Mouse (Mus musculus) midbrain, postnatal 0 days (tissue): ENCODE measurements around the gene Tecpr1. TPM values are rescaled to one million over a fixed set of nuclear protein-coding genes. Genes with fewer than 3 reads are reported as not detected.

Experiments used
- ATAC-seq: fragments of 200-750 bp; cut with Nextera tagmentation; 2 replicates; pipeline ENCODE4 v1.8.0; 2017; ENCODE audit warnings: moderate number of reproducible peaks, mild to moderate bottlenecking, moderate TSS enrichment, moderate library complexity; ENCODE audit not compliant: low FRiP score
- DNase-seq: peaks from one replicate; pipeline ENCODE4 v3.0.0-alpha.2; 2015; ENCODE audit warnings: low spot score
- H3K27ac ChIP-seq: fragments of 300-500 bp; sonication (generic); 2 replicates; pipeline ENCODE4 v1.5.1; 2014; ENCODE audit warnings: low read depth, mild to moderate bottlenecking, low read length, mixed read lengths
- H3K27me3 ChIP-seq: fragments of 300-500 bp; sonication (generic); 2 replicates; pipeline ENCODE4 v1.6.1; 2014; ENCODE audit warnings: low read length, control low read depth, mixed read lengths; ENCODE audit not compliant: insufficient read depth
- H3K36me3 ChIP-seq: fragments of 300-500 bp; sonication (generic); 2 replicates; pipeline ENCODE4 v1.6.1; 2014; ENCODE audit warnings: low read length, control low read depth, mixed read lengths; ENCODE audit not compliant: insufficient read depth
- H3K4me1 ChIP-seq: fragments of 300-500 bp; sonication (generic); 2 replicates; pipeline ENCODE4 v1.6.1; 2014; ENCODE audit warnings: mild to moderate bottlenecking, control low read depth, antibody characterized with exemption, low read length, mixed read lengths; ENCODE audit not compliant: insufficient read depth
- H3K4me2 ChIP-seq: fragments of 300-500 bp; sonication (generic); 2 replicates; pipeline ENCODE4 v1.6.1; 2014; ENCODE audit warnings: low read depth, mild to moderate bottlenecking, low read length, mixed read lengths; ENCODE audit not compliant: poor library complexity, severe bottlenecking
- H3K4me3 ChIP-seq: fragments of 300-500 bp; sonication (generic); 2 replicates; pipeline ENCODE4 v1.5.1; 2014; ENCODE audit warnings: low read depth, mild to moderate bottlenecking, low read length, moderate library complexity
- H3K9ac ChIP-seq: fragments of 300-500 bp; sonication (generic); replicated peaks from 2 replicates; pipeline ENCODE4 v1.6.1; 2014; ENCODE audit warnings: mild to moderate bottlenecking, low read length, moderate library complexity, mixed read lengths; ENCODE audit not compliant: poor library complexity, severe bottlenecking
- H3K9me3 ChIP-seq: fragments of 300-500 bp; sonication (generic); 2 replicates; pipeline ENCODE4 v1.6.1; 2016; ENCODE audit warnings: low read length, control low read depth
- CTCF ChIP-seq: IDR thresholded peaks from 2 replicates; pipeline ENCODE4 v1.5.1; 2016; ENCODE audit warnings: antibody characterized with exemption, mild to moderate bottlenecking
- WGBS: fragments of 180-500 bp; shearing (Covaris S2); extraction: QIAGEN DNeasy Blood & Tissue Kit; methylation state at CpG from one replicate; pipeline ENCODE4 v1.1.7; 2014; 5-methylcytosine and 5-hydroxymethylcytosine counted together
- polyA plus RNA-seq: library from polyadenylated mRNA; unstranded; fragments of >200 nt; fragmentation: Nextera tagmentation; extraction: Ambion mirVana; gene quantifications from 2 replicates; pipeline ENCODE4 v1.2.1, GENCODE M21; 2015
- total RNA-seq: library from RNA; depleted of rRNA; stranded (reverse); fragments of >200 nt; gene quantifications from 2 replicates; pipeline ENCODE4 v1.2.3, GENCODE M21; 2014; rRNA removed

The Tecpr1 gene
- total and polyA plus RNA-seq, 2 experiments from 2014 or later, result 37.3 to 65.4 TPM

DNA sequence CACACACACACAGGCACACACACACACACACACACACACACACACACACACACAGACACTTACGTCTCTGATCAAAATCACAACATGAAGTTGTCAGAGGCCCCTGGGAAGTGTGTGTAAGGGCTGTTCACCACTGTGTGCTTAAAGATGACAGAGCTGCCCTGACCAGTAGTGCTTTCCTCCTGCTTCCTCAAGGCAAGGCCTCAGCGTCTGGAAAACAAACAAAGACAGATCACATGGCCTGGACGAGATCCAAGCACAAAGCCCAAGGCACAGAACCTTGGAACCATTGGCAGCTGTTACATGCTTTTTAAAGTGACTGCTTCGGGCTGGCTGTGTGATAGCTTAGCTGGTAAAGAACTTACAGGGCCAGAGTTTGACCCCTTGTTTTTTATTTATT lies 64.8 kb downstream of the Tecpr1 start:
- H3K4me2 ChIP-seq, result no peak overlapping the region
- DNase-seq (peak; percentile 73), ATAC-seq (no peak)
- H3K27me3 ChIP-seq, result no peaks in the 10 kb centered on the region
- 38% methylated on average over 4 of the region's 4 CpGs for WGBS
- H3K9ac ChIP-seq, result no peak overlapping the region
- no peaks in the 10 kb centered on the region for H3K4me1 ChIP-seq
- no peak overlapping the region for H3K27ac ChIP-seq
- TF ChIP-seq CTCF, result no peak
- H3K36me3 ChIP-seq, result peaks cover 29% of the 10 kb centered on the region
- H3K4me3 ChIP-seq, result no peak overlapping the region
- H3K9me3 ChIP-seq, result no peaks in the 10 kb centered on the region

- no peak overlapping the region for H3K27ac ChIP-seq
- peak; percentile 90 for TF ChIP-seq CTCF
- no peak overlapping the region for H3K4me3 ChIP-seq
- H3K4me1 ChIP-seq, result no peaks in the 10 kb centered on the region
- no peak overlapping the region for H3K9ac ChIP-seq
- WGBS, result 24% methylated on average over 7 of the region's 7 CpGs
- no peak overlapping the region for H3K4me2 ChIP-seq
- H3K9me3 ChIP-seq, result no peaks in the 10 kb centered on the region
- DNase-seq, result peak; percentile 85
- H3K27me3 ChIP-seq, result no peaks in the 10 kb centered on the region
- peaks cover 36% of the 10 kb centered on the region for H3K36me3 ChIP-seq
- ATAC-seq, result no peak
These were observed 68.9 kb downstream of the Tecpr1 start for GRCm38 (mm10) chr5:144154528-144154927.

DNA sequence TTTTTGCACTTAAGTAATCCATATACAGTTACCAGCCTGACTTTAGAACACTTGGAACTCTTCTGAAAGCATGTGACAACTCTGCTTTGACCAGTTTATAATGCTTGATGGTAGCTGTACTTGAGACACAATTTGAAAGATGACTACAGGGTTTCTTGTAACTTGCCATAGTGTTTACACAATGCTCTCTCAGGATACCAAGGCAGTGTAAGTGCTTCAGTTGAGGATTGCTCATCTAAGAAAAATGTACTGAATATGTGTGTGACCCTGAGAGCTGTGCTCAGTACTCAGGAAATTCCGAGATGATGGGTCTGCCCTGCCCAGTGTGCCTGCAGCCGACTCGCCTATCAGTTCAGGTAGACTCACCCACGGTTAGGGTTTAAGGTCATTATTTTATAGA lies 72.1 kb downstream of the Tecpr1 start:
- peaks cover 23% of the 10 kb centered on the region for H3K36me3 ChIP-seq
- no peaks in the 10 kb centered on the region for H3K9me3 ChIP-seq
- no peak for TF ChIP-seq CTCF
- H3K4me1 ChIP-seq, result no peaks in the 10 kb centered on the region
- no peak for DNase-seq
- no peak overlapping the region for H3K4me2 ChIP-seq
- no peak for ATAC-seq
- H3K4me3 ChIP-seq, result no peak overlapping the region
- no peak overlapping the region for H3K27ac ChIP-seq
- H3K27me3 ChIP-seq, result no peaks in the 10 kb centered on the region
- WGBS, result 90% methylated on average over 4 of the region's 4 CpGs
- no peak overlapping the region for H3K9ac ChIP-seq

DNA sequence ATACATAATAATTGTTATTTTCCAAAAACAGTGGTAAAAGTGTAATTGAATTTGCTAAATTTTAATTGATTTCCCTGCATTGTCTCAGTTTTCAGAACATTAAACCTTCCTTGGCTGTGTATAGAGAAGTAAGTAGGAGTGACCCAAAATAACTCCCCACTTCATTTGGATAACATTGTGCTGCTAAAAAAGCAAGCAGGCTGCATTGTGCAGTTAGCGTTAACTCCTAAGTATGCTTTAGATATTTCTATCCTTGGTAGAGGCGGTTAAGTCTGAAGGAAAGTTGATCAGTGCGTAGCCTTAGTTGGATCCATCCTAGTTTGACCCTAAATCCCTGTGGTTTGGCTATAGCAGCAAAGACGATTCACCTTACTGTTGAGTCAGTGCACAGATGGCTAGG lies 73.9 kb downstream of the Tecpr1 start:
- WGBS, result 94% methylated on average over 4 of the region's 4 CpGs
- no peak for ATAC-seq
- H3K4me3 ChIP-seq, result no peak overlapping the region
- no peak overlapping the region for H3K27ac ChIP-seq
- DNase-seq, result no peak
- no peak overlapping the region for H3K9ac ChIP-seq
- TF ChIP-seq CTCF, result no peak
- H3K27me3 ChIP-seq, result no peaks in the 10 kb centered on the region
- H3K4me2 ChIP-seq, result no peak overlapping the region
- no peaks in the 10 kb centered on the region for H3K4me1 ChIP-seq
- no peaks in the 10 kb centered on the region for H3K9me3 ChIP-seq
- H3K36me3 ChIP-seq, result peaks cover 32% of the 10 kb centered on the region

- Histone ChIP-seq H3K4me1 (no peaks in the 10 kb centered on the region), H3K36me3 (peaks cover 34% of the 10 kb centered on the region), H3K27ac (no peak overlapping the region), H3K4me3 (no peak overlapping the region), H3K4me2 (no peak overlapping the region), H3K9ac (no peak overlapping the region), H3K9me3 (no peaks in the 10 kb centered on the region), H3K27me3 (no peaks in the 10 kb centered on the region)
- DNase-seq (no peak), ATAC-seq (no peak)
- no peak for TF ChIP-seq CTCF
These were observed 76.5 kb downstream of the Tecpr1 start for GRCm38 (mm10) chr5:144146898-144147297.

Other genes starting within 250 kb of the Tecpr1 start
- 46.9 and 72.6 TPM in 2 replicates for gene Ccz1, start 208.7 kb downstream of the Tecpr1 start, total RNA-seq
- gene Ccz1, start 208.7 kb downstream of the Tecpr1 start, polyA plus RNA-seq, result 69.3 and 70.3 TPM in 2 replicates
- not detected in 2 replicates for gene Ocm, start 196.9 kb downstream of the Tecpr1 start, total RNA-seq
- 0.25 and 0.43 TPM in 2 replicates for gene Ocm, start 196.9 kb downstream of the Tecpr1 start, polyA plus RNA-seq
- 67.2 and 69.9 TPM in 2 replicates for gene Lmtk2, start 123.2 kb downstream of the Tecpr1 start, total RNA-seq
- gene Lmtk2, start 123.2 kb downstream of the Tecpr1 start, polyA plus RNA-seq, result 7.1 and 7.3 TPM in 2 replicates
- 0.09 TPM in 1 of 2 replicates, not detected in the other for gene Bhlha15, start 33.3 kb downstream of the Tecpr1 start, total RNA-seq
- 0.06 and 0.09 TPM in 2 replicates for gene Bhlha15, start 33.3 kb downstream of the Tecpr1 start, polyA plus RNA-seq
- gene Bri3, start 20.8 kb upstream of the Tecpr1 start, total RNA-seq, result 11.0 and 19.4 TPM in 2 replicates
- gene Bri3, start 20.8 kb upstream of the Tecpr1 start, polyA plus RNA-seq, result 116 and 124 TPM in 2 replicates
- 0.14 and 0.44 TPM in 2 replicates for gene Baiap2l1, start 134.5 kb upstream of the Tecpr1 start, total RNA-seq
- 0.66 and 0.80 TPM in 2 replicates for gene Baiap2l1, start 134.5 kb upstream of the Tecpr1 start, polyA plus RNA-seq